Mouse (Mus musculus): ENCODE measurements around the gene Fcgr1. TPM values are rescaled to one million over a fixed set of nuclear protein-coding genes. Genes with fewer than 3 reads are reported as not detected.
A peak's percentile ranks its signal among the peaks of the same experiment; 100 is the strongest.

The Fcgr1 gene
- total and polyA plus RNA-seq, 2 experiments from 2014 or later: 1.5 to 3.0 TPM

- TF ChIP-seq CTCF (IDR thresholded peaks at IDR 0.05; ENCODE audit: low read depth) (no peak), EP300 (IDR thresholded peaks at IDR 0.05; ENCODE audit: low read depth) (no peak)
- no peak for ATAC-seq (ENCODE audit: insufficient read depth, low read depth)
- peak overlapping the region; percentile 64 for H3K4me3 ChIP-seq (ENCODE audit: low read depth, low read length)
- peaks cover 22% of the 10 kb centered on the region; the same call in 1 of the 2 replicates for H3K4me1 ChIP-seq (ENCODE audit: control insufficient read depth, insufficient read depth)
- H3K27me3 ChIP-seq (ENCODE audit: control insufficient read depth, insufficient read depth, low read length): no peaks in the 10 kb centered on the region
- no peaks in the 10 kb centered on the region for H3K36me3 ChIP-seq (replicated peaks; ENCODE audit: control insufficient read depth, insufficient read depth, low read length)
- peak overlapping the region; percentile 98 for H3K27ac ChIP-seq (ENCODE audit: low read depth)
- 73% methylated on average over 7 of the region's 7 CpGs for WGBS
- peak overlapping the region; percentile 76 for H3K4me2 ChIP-seq (ENCODE audit: low read depth, low read length)
- peak overlapping the region; percentile 81 for H3K9ac ChIP-seq (replicated peaks; ENCODE audit: low read depth, low read length)
- no peak for DNase-seq (ENCODE audit: low spot score)
- H3K9me3 ChIP-seq (replicated peaks; ENCODE audit: control insufficient read depth, low read length): no peaks in the 10 kb centered on the region
Observed at GRCm38 (mm10) chr3:96264404-96264949, 29.3 kb downstream of the Fcgr1 start.

GRCm38 (mm10) chr3:96263558-96264403 is 30.0 kb downstream of the Fcgr1 start:
- Histone ChIP-seq H3K9ac (replicated peaks; ENCODE audit: low read depth, low read length) (peak overlapping the region; percentile 81), H3K27me3 (ENCODE audit: control insufficient read depth, insufficient read depth, low read length) (no peaks in the 10 kb centered on the region), H3K36me3 (replicated peaks; ENCODE audit: control insufficient read depth, insufficient read depth, low read length) (no peaks in the 10 kb centered on the region), H3K27ac (ENCODE audit: low read depth) (peak overlapping the region; percentile 98), H3K9me3 (replicated peaks; ENCODE audit: control insufficient read depth, low read length) (no peaks in the 10 kb centered on the region), H3K4me1 (ENCODE audit: control insufficient read depth, insufficient read depth) (peaks cover 22% of the 10 kb centered on the region; the same call in 1 of the 2 replicates), H3K4me2 (ENCODE audit: low read depth, low read length) (peak overlapping the region; percentile 76), H3K4me3 (ENCODE audit: low read depth, low read length) (peak overlapping the region; percentile 64)
- ATAC-seq (ENCODE audit: insufficient read depth, low read depth) (peak; percentile 32; the same call in 1 of the 2 replicates), DNase-seq (ENCODE audit: low spot score) (peak; percentile 58)
- TF ChIP-seq CTCF (IDR thresholded peaks at IDR 0.05; ENCODE audit: low read depth) (no peak), EP300 (IDR thresholded peaks at IDR 0.05; ENCODE audit: low read depth) (no peak)
- 5% methylated on average over 27 of the region's 27 CpGs for WGBS

GRCm38 (mm10) chr3:96262979-96263550 is 30.7 kb downstream of the Fcgr1 start, which contains the start of gene Hist2h4:
Gene Hist2h4 (minus strand): TSS chr3:96263311.
- Histone ChIP-seq H3K36me3 (replicated peaks; ENCODE audit: control insufficient read depth, insufficient read depth, low read length) (no peaks in the 10 kb centered on the region), H3K9ac (replicated peaks; ENCODE audit: low read depth, low read length) (peak within 1 kb of the TSS; percentile 81), H3K4me2 (ENCODE audit: low read depth, low read length) (peak within 1 kb of the TSS; percentile 76), H3K27ac (ENCODE audit: low read depth) (peak within 1 kb of the TSS; percentile 98), H3K4me3 (ENCODE audit: low read depth, low read length) (peak within 1 kb of the TSS; percentile 64), H3K9me3 (replicated peaks; ENCODE audit: control insufficient read depth, low read length) (no peaks in the 10 kb centered on the region), H3K27me3 (ENCODE audit: control insufficient read depth, insufficient read depth, low read length) (no peaks in the 10 kb centered on the region), H3K4me1 (ENCODE audit: control insufficient read depth, insufficient read depth) (peaks cover 20% of the 10 kb centered on the region; the same call in 1 of the 2 replicates)
- DNase-seq (ENCODE audit: low spot score) (peak; percentile 96), ATAC-seq (ENCODE audit: insufficient read depth, low read depth) (peak; percentile 85)
- TF ChIP-seq EP300 (IDR thresholded peaks at IDR 0.05; ENCODE audit: low read depth): peak; percentile 92
- peak; percentile 51 for TF ChIP-seq CTCF (IDR thresholded peaks at IDR 0.05; ENCODE audit: low read depth)
- under 1% methylated on average over 40 of the region's 40 CpGs for whole genome bisulfite sequencing

GRCm38 (mm10) chr3:96262216-96262875 is 31.4 kb downstream of the Fcgr1 start:
- Histone ChIP-seq H3K36me3 (replicated peaks; ENCODE audit: control insufficient read depth, insufficient read depth, low read length) (no peaks in the 10 kb centered on the region), H3K27me3 (ENCODE audit: control insufficient read depth, insufficient read depth, low read length) (no peaks in the 10 kb centered on the region), H3K9me3 (replicated peaks; ENCODE audit: control insufficient read depth, low read length) (no peaks in the 10 kb centered on the region), H3K4me3 (ENCODE audit: low read depth, low read length) (peak overlapping the region; percentile 64), H3K4me1 (ENCODE audit: control insufficient read depth, insufficient read depth) (peaks cover 14% of the 10 kb centered on the region; the same call in 1 of the 2 replicates), H3K9ac (replicated peaks; ENCODE audit: low read depth, low read length) (peak overlapping the region; percentile 81), H3K27ac (ENCODE audit: low read depth) (peak overlapping the region; percentile 98), H3K4me2 (ENCODE audit: low read depth, low read length) (peak overlapping the region; percentile 76)
- no peak for TF ChIP-seq CTCF (IDR thresholded peaks at IDR 0.05; ENCODE audit: low read depth)
- TF ChIP-seq EP300 (IDR thresholded peaks at IDR 0.05; ENCODE audit: low read depth): no peak
- WGBS: under 1% methylated on average over 19 of the region's 19 CpGs
- peak; percentile 83 for ATAC-seq (ENCODE audit: insufficient read depth, low read depth)
- DNase-seq (ENCODE audit: low spot score): peak; percentile 93

GRCm38 (mm10) chr3:96261623-96262022 is 32.1 kb downstream of the Fcgr1 start:
- peak overlapping the region; percentile 98 for H3K27ac ChIP-seq (ENCODE audit: low read depth)
- WGBS: 66% methylated on average over 3 of the region's 3 CpGs

More at GRCm38 (mm10) chr3:96261623-96262022, 32.1 kb downstream of the Fcgr1 start:
- Histone ChIP-seq H3K4me1 (ENCODE audit: control insufficient read depth, insufficient read depth) (peaks cover 14% of the 10 kb centered on the region; the same call in 1 of the 2 replicates), H3K4me3 (ENCODE audit: low read depth, low read length) (no peak overlapping the region), H3K9me3 (replicated peaks; ENCODE audit: control insufficient read depth, low read length) (no peaks in the 10 kb centered on the region), H3K27me3 (ENCODE audit: control insufficient read depth, insufficient read depth, low read length) (no peaks in the 10 kb centered on the region), H3K36me3 (replicated peaks; ENCODE audit: control insufficient read depth, insufficient read depth, low read length) (no peaks in the 10 kb centered on the region), H3K4me2 (ENCODE audit: low read depth, low read length) (peak overlapping the region; percentile 76), H3K9ac (replicated peaks; ENCODE audit: low read depth, low read length) (0 out of 2 replicates have a peak overlapping the region, but pooled peaks have one; percentile 4)
- no peak for DNase-seq (ENCODE audit: low spot score)
- ATAC-seq (ENCODE audit: insufficient read depth, low read depth): no peak
- TF ChIP-seq EP300 (IDR thresholded peaks at IDR 0.05; ENCODE audit: low read depth): no peak
- no peak for TF ChIP-seq CTCF (IDR thresholded peaks at IDR 0.05; ENCODE audit: low read depth)

Data from heart, postnatal 0 days (tissue).